Mouse (Mus musculus): ENCODE measurements around the gene Rnf220.

The Rnf220 gene

GRCm38 (mm10) chr4:117496482-117497165, at the start of gene Rnf220:
Gene Rnf220, minus strand, starts transcription at chr4:117497052.
- no peak for DNase-seq (ENCODE audit: low spot score)

DNA sequence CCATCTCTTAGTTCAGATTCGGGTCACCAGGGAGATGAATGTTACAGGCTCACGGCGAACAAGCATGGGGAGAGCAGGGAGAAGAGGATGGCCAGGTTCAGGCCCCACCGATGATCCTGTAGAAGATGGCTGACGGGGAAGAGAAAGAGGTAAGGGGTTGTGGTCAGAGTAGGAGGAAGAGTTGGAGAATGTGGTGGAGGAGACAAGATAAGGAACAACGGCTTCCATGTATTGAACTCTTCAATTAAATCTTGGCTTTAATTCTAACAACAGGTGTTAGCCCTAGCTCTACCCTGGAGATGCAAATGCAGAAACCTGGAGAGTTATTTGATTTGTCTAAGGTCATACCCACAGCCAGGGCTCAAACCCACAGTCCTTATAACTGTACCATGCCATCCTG, 49.8 kb upstream of the Rnf220 start:
- DNase-seq (ENCODE audit: low spot score) = no peak

DNA sequence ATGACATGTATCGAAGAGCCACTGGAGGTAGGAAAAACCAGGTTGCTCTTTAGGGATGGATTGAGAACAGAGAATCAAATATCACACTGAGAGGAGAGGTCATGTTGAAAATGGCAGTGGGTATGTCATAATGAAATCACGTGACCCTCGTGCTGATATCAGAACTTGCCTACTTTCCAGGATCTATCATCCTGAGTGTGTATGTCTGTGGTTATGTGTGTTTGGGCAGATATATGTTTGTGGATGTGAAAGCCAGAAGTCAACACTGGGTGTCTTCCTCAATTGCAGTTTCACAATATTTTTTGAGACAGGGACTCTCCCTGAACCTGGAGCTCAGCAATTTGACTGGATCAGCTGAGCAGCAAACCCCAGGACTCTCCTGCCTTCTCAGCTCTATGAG, 48.6 kb upstream of the Rnf220 start:
- no peak for DNase-seq (ENCODE audit: low spot score)

DNA sequence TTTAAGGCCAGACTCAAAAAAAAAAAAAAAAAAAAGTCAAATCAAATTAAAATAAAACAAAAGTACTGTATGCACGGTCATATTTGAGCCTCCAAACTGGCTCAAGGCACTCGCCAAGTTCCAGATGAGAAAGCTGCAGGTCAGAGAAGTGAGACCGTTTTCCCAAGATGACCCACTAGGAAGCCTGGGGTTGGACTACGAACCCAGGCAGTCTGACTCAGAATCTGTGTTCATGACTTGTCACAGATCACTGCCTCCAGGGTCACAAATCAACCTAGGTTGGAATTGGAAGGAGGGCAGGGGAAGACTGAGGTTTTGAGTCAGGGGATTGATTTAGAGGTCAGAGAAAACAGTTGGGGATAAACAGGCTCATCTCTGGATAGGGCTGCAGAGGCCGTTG, 43.7 kb upstream of the Rnf220 start:
- no peak for DNase-seq (ENCODE audit: low spot score)

GRCm38 (mm10) chr4:117539329-117539980, 42.6 kb upstream of the Rnf220 start:
- no peak for DNase-seq (ENCODE audit: low spot score)

DNA sequence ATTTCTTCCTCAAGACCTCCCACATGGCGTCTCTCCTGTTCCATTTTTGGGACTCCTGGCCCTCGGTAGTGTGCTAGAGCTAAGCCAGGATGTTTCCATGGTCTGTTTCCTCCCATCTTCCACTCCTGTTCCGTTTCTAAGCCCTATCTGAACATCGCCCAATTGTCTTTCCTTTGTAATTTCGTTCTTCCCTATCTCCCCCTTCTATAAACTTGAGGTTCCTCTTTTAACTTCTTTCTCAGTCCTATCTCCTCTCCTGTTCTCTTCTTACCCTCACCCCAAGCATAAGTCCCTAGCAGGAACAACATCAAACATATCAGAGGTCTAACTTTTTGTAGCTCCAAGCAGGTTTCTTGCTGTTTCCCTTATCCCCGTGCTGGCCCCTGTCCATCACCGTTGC, 40.1 kb upstream of the Rnf220 start:
- DNase-seq (ENCODE audit: low spot score) = no peak

GRCm38 (mm10) chr4:117535496-117536200, 38.8 kb upstream of the Rnf220 start:
- DNase-seq (ENCODE audit: low spot score) = no peak

DNA sequence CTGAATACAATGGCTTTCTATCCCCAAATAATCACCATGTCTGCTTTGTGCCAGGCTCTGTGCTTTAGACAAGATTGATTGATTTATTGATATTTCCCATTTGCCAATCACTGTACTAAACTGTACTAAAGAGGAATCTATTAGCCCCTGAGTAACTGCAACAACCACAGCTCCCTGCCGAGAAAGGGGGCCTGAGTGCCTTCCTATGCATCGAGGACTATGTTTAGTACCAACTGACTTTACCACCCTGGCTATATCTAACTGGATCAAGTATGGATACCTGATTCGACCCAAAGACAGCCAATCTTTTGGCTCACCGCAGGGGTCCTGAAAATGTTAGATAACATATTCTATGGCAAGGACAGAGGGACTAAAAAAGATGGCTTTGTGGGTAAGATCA, 33.0 kb upstream of the Rnf220 start:
- DNase-seq (ENCODE audit: low spot score) = no peak

- no peak for DNase-seq (ENCODE audit: low spot score)
These were observed 31.1 kb upstream of the Rnf220 start for GRCm38 (mm10) chr4:117527952-117528351.

GRCm38 (mm10) chr4:117527116-117527899, 30.5 kb upstream of the Rnf220 start:
- no peak for DNase-seq (ENCODE audit: low spot score)

GRCm38 (mm10) chr4:117525990-117526389, 29.1 kb upstream of the Rnf220 start:
- DNase-seq (ENCODE audit: low spot score) = no peak

DNA sequence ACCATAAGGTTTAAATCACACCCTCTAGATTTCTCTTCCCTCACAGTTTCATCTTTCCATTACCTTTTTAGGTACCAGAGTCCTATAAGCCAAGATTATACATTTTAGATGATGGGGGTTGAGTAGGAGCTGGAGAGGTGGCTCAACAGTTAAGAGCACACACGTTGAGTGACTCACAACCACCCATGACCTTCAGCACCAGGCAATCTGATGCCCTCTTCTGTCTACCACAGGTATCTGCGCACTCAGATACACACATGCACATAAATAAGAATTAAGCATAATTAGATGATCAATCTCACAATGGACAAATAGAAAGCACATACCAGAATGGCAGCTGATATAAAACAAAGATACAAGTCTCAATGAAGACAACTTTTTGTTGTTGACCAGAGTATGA, 24.5 kb upstream of the Rnf220 start:
- no peak for DNase-seq (ENCODE audit: low spot score)

DNA sequence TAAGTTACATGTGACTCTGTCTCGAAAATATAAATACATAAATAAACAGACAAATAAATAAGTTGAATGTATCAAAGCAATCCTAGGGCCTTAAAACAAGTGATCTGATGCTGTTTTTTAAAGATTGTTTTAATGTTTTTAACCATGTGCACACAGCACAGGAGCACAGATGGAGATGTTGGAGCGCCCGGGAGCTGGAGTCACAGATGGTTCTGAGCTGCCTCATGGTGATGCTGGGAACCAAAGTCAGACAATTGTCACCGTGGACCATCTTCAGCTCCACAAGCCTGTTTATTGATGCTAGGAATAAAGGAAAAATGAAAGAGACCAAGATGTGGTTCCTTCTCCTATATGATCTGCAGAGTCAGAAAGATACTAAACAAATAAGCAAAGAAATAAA, 21.4 kb upstream of the Rnf220 start:
- DNase-seq (ENCODE audit: low spot score) = no peak

DNA sequence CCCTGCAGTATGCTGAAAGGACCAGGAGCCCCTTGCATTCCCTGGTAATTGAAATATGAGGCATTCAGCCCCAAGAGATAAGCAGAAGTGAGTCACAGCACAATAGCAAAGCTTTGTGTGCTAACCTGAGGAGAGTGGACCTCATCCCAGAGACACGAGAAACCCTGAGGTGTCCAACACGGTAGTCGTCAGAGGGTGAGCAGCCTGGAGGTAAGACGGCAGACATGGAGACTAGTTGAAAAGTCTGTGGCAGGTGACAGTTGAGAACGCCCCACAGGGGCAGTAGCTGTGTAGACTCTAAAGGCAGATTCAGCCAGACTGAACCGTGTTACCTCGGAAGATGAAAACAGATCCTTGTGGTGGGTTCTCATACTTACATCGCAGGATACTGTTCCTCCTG, 2.2 kb upstream of the Rnf220 start:
- no peak for DNase-seq (ENCODE audit: low spot score)

GRCm38 (mm10) chr4:117495869-117496401, 917 bp downstream of the Rnf220 start:
- no peak for DNase-seq (ENCODE audit: low spot score)

DNA sequence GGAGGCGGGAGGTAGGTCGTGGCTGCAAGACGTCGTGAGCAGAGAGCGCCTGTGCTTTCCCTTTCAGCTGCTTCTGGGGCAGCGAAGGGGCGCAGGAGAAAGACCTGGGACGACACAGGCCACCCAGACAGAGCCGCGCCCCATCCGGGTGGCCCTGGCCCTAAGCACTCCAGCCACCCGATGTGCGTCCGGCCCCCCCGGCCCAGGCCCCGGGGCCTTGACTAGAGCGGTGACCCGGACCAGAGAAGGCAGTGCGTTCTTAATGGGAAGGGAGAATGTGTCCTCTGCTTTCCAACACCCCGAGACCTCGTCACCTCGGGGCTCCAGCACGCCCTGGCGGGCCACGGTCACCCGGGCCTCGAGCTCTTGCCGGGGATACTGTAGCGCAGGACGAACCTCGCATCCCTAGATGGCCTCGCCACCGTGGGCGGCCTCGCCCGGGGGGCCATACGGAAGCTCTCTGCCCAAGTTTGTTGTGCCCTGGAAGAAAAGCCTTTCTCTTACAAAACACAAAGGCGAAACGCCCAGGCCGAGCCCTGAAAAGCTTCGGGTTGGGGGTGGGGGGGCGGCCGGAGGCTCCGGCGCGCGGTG, 1.8 kb downstream of the Rnf220 start:
- DNase-seq (ENCODE audit: low spot score) = no peak

- DNase-seq (ENCODE audit: low spot score) = no peak
These were observed 2.7 kb downstream of the Rnf220 start for GRCm38 (mm10) chr4:117493905-117494851.

- no peak for DNase-seq (ENCODE audit: low spot score)
These were observed 3.7 kb downstream of the Rnf220 start for GRCm38 (mm10) chr4:117493161-117493568.

- no peak for DNase-seq (ENCODE audit: low spot score)
These were observed 5.0 kb downstream of the Rnf220 start for GRCm38 (mm10) chr4:117491840-117492239.

GRCm38 (mm10) chr4:117489975-117490374, 6.9 kb downstream of the Rnf220 start:
- DNase-seq (ENCODE audit: low spot score) = no peak

DNA sequence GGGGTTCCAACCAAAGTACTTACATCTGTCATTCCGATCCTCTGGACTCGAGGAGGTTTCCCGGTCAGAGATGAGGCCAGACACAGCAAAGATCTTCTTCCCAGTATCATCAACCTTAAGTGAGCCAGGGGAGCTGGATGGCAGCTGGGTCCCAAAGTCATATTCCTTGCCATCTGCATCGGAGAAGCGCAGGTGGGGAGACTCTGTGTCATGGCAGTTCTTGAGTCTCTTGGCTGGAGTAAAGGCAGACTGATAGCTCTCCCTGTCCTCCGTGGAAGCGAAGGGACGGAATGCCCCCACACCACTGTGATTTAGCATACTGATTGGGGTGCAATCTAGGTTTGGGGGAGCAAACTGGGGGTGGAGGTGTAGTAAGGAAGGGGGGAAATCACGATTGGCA, 7.3 kb downstream of the Rnf220 start:
- no peak for DNase-seq (ENCODE audit: low spot score)
